Mouse (Mus musculus) midbrain, embryonic 13.5 days (tissue): Measurements from ENCODE around the gene Lrrc49. TPM values are rescaled to one million over a fixed set of nuclear protein-coding genes. Genes with fewer than 3 reads are reported as not detected.

Source experiments
- ATAC-seq: fragments of 200-750 bp; cut with Nextera tagmentation; 2 replicates; pipeline ENCODE4 v1.8.0; 2017; ENCODE audit warnings: mild to moderate bottlenecking, moderate TSS enrichment, moderate library complexity
- H3K27ac ChIP-seq: fragments of 300-500 bp; sonication (generic); 2 replicates; pipeline ENCODE4 v1.5.1; 2015; ENCODE audit warnings: inconsistent platforms, mild to moderate bottlenecking, moderate library complexity
- H3K27me3 ChIP-seq: fragments of 300-500 bp; sonication (generic); 2 replicates; pipeline ENCODE4 v1.6.1; 2015; ENCODE audit warnings: mild to moderate bottlenecking, inconsistent platforms
- H3K36me3 ChIP-seq: fragments of 300-500 bp; sonication (generic); 2 replicates; pipeline ENCODE4 v1.6.1; 2015; ENCODE audit warnings: mild to moderate bottlenecking, inconsistent platforms
- H3K4me1 ChIP-seq: fragments of 300-500 bp; sonication (generic); replicated peaks from 2 replicates; pipeline ENCODE4 v1.6.1; 2015; ENCODE audit warnings: inconsistent platforms
- H3K4me2 ChIP-seq: fragments of 300-500 bp; sonication (generic); replicated peaks from 2 replicates; pipeline ENCODE4 v1.6.1; 2015; ENCODE audit warnings: moderate library complexity, mild to moderate bottlenecking, inconsistent platforms
- H3K4me3 ChIP-seq: fragments of 300-500 bp; sonication (generic); replicated peaks from 2 replicates; pipeline ENCODE4 v1.5.1; 2015; ENCODE audit warnings: mild to moderate bottlenecking, inconsistent platforms
- H3K9ac ChIP-seq: fragments of 300-500 bp; sonication (generic); replicated peaks from 2 replicates; pipeline ENCODE4 v1.6.1; 2015; ENCODE audit warnings: mild to moderate bottlenecking, inconsistent platforms
- H3K9me3 ChIP-seq: fragments of 300-500 bp; sonication (generic); 2 replicates; pipeline ENCODE4 v1.6.1; 2016; ENCODE audit warnings: mild to moderate bottlenecking, inconsistent platforms
- WGBS: fragments of 180-500 bp; shearing (Covaris S2); methylation state at CpG from one replicate; pipeline ENCODE4 v1.1.7; 2015; 5-methylcytosine and 5-hydroxymethylcytosine counted together
- polyA plus RNA-seq: library from polyadenylated mRNA; unstranded; fragments of >200 nt; fragmentation: Nextera tagmentation; extraction: Ambion mirVana; gene quantifications from 2 replicates; pipeline ENCODE4 v1.2.1, GENCODE M21; 2015

The Lrrc49 gene
- polyA plus RNA-seq, 1 experiment from 2014 or later: 79.2 TPM

GRCm38 (mm10) chr9:60708606-60709005 lies 20.6 kb upstream of the Lrrc49 start:
- Histone ChIP-seq H3K36me3 (no peaks in the 10 kb centered on the region), H3K4me2 (no peak overlapping the region), H3K27ac (no peak overlapping the region), H3K27me3 (0 out of 2 replicates have a peak, but pooled peaks cover 3% of the 10 kb centered on the region), H3K4me3 (no peak overlapping the region), H3K9ac (no peak overlapping the region), H3K4me1 (peaks cover 11% of the 10 kb centered on the region), H3K9me3 (no peaks in the 10 kb centered on the region)
- no peak for ATAC-seq
- WGBS: 91% methylated on average over 5 of the region's 5 CpGs

- no peak for ATAC-seq
- Histone ChIP-seq H3K9me3 (no peaks in the 10 kb centered on the region), H3K36me3 (no peaks in the 10 kb centered on the region), H3K4me3 (no peak overlapping the region), H3K9ac (no peak overlapping the region), H3K27ac (no peak overlapping the region), H3K4me2 (no peak overlapping the region), H3K27me3 (0 out of 2 replicates have a peak, but pooled peaks cover 3% of the 10 kb centered on the region), H3K4me1 (peaks cover 5% of the 10 kb centered on the region)
- 97% methylated on average over 2 of the region's 2 CpGs for WGBS
Measured at GRCm38 (mm10) chr9:60707594-60707993, 19.6 kb upstream of the Lrrc49 start.

- Histone ChIP-seq H3K9me3 (no peaks in the 10 kb centered on the region), H3K9ac (no peak overlapping the region), H3K27ac (no peak overlapping the region), H3K36me3 (no peaks in the 10 kb centered on the region), H3K4me1 (0 out of 2 replicates have a peak, but pooled peaks cover 3% of the 10 kb centered on the region), H3K4me2 (no peak overlapping the region), H3K27me3 (no peaks in the 10 kb centered on the region), H3K4me3 (no peak overlapping the region)
- 71% methylated on average over 18 of the region's 18 CpGs for WGBS
- no peak for ATAC-seq
Measured at GRCm38 (mm10) chr9:60699581-60700231, 11.7 kb upstream of the Lrrc49 start.

- 81% methylated on average over 6 of the region's 6 CpGs for WGBS
- Histone ChIP-seq H3K36me3 (no peaks in the 10 kb centered on the region), H3K4me1 (0 out of 2 replicates have a peak, but pooled peaks cover 3% of the 10 kb centered on the region), H3K4me2 (no peak overlapping the region), H3K9ac (no peak overlapping the region), H3K27me3 (0 out of 2 replicates have a peak, but pooled peaks cover 3% of the 10 kb centered on the region), H3K4me3 (no peak overlapping the region), H3K9me3 (no peaks in the 10 kb centered on the region), H3K27ac (no peak overlapping the region)
- ATAC-seq: no peak
Measured at GRCm38 (mm10) chr9:60696271-60696985, 8.5 kb upstream of the Lrrc49 start.

- WGBS: 57% methylated on average over 2 of the region's 2 CpGs
- Histone ChIP-seq H3K4me2 (no peak overlapping the region), H3K27me3 (0 out of 2 replicates have a peak, but pooled peaks cover 3% of the 10 kb centered on the region), H3K36me3 (no peaks in the 10 kb centered on the region), H3K9ac (no peak overlapping the region), H3K9me3 (no peaks in the 10 kb centered on the region), H3K4me3 (no peak overlapping the region), H3K27ac (no peak overlapping the region), H3K4me1 (no peaks in the 10 kb centered on the region)
- no peak for ATAC-seq
Measured at GRCm38 (mm10) chr9:60693986-60694385, 6.0 kb upstream of the Lrrc49 start.

- ATAC-seq: no peak
- H3K9ac ChIP-seq: no peak overlapping the region
- no peak overlapping the region for H3K27ac ChIP-seq
- 76% methylated on average over 4 of the region's 4 CpGs for WGBS
- peaks cover 7% of the 10 kb centered on the region for H3K4me1 ChIP-seq
- no peak overlapping the region for H3K4me2 ChIP-seq
- no peaks in the 10 kb centered on the region for H3K9me3 ChIP-seq
- 0 out of 2 replicates have a peak, but pooled peaks cover 3% of the 10 kb centered on the region for H3K27me3 ChIP-seq
- H3K36me3 ChIP-seq: no peaks in the 10 kb centered on the region
- no peak overlapping the region for H3K4me3 ChIP-seq
Measured at GRCm38 (mm10) chr9:60692624-60693023, 4.7 kb upstream of the Lrrc49 start.

GRCm38 (mm10) chr9:60687415-60687814 lies 543 bp downstream of the Lrrc49 start:
- peak; percentile 84 for ATAC-seq
- under 1% methylated on average over 7 of the region's 7 CpGs for WGBS
- peak overlapping the region; percentile 66 for H3K4me3 ChIP-seq

GRCm38 (mm10) chr9:60682753-60683152 lies 5.2 kb downstream of the Lrrc49 start:
- Histone ChIP-seq H3K27ac (no peak overlapping the region), H3K9me3 (no peaks in the 10 kb centered on the region), H3K36me3 (peaks cover 66% of the 10 kb centered on the region), H3K27me3 (no peaks in the 10 kb centered on the region), H3K4me1 (peaks cover 29% of the 10 kb centered on the region), H3K4me2 (no peak overlapping the region), H3K4me3 (no peak overlapping the region), H3K9ac (no peak overlapping the region)
- ATAC-seq: no peak
- 94% methylated on average over 4 of the region's 4 CpGs for WGBS

More at GRCm38 (mm10) chr9:60687415-60687814, 543 bp downstream of the Lrrc49 start:
- H3K4me2 ChIP-seq: peak overlapping the region; percentile 58
- H3K4me1 ChIP-seq: peaks cover 32% of the 10 kb centered on the region
- H3K9ac ChIP-seq: peak overlapping the region; percentile 71
- no peaks in the 10 kb centered on the region for H3K9me3 ChIP-seq
- peaks cover 22% of the 10 kb centered on the region for H3K36me3 ChIP-seq
- H3K27me3 ChIP-seq: no peaks in the 10 kb centered on the region
- peak overlapping the region; percentile 99 for H3K27ac ChIP-seq

GRCm38 (mm10) chr9:60681005-60681404 lies 7.0 kb downstream of the Lrrc49 start:
- Histone ChIP-seq H3K9ac (no peak overlapping the region), H3K4me1 (peaks cover 23% of the 10 kb centered on the region), H3K9me3 (no peaks in the 10 kb centered on the region), H3K36me3 (peaks cover 83% of the 10 kb centered on the region), H3K27me3 (no peaks in the 10 kb centered on the region), H3K4me2 (no peak overlapping the region), H3K27ac (no peak overlapping the region), H3K4me3 (no peak overlapping the region)
- 88% methylated on average over 3 of the region's 3 CpGs for WGBS
- no peak for ATAC-seq

- Histone ChIP-seq H3K27me3 (no peaks in the 10 kb centered on the region), H3K4me3 (no peak overlapping the region), H3K4me1 (peaks cover 8% of the 10 kb centered on the region), H3K4me2 (no peak overlapping the region), H3K9me3 (no peaks in the 10 kb centered on the region), H3K9ac (no peak overlapping the region), H3K36me3 (peaks cover 92% of the 10 kb centered on the region), H3K27ac (no peak overlapping the region)
- 93% methylated on average over 5 of the region's 5 CpGs for WGBS
- ATAC-seq: no peak
Measured at GRCm38 (mm10) chr9:60678913-60679312, 9.0 kb downstream of the Lrrc49 start.

- 97% methylated on average over 4 of the region's 4 CpGs for WGBS
- no peak overlapping the region for H3K9ac ChIP-seq
- ATAC-seq: no peak
Measured at GRCm38 (mm10) chr9:60676429-60676828, 11.5 kb downstream of the Lrrc49 start.

GRCm38 (mm10) chr9:60674780-60675179 lies 13.2 kb downstream of the Lrrc49 start:
- Histone ChIP-seq H3K9ac (no peak overlapping the region), H3K27ac (no peak overlapping the region), H3K4me2 (no peak overlapping the region), H3K9me3 (no peaks in the 10 kb centered on the region), H3K4me1 (no peaks in the 10 kb centered on the region), H3K4me3 (no peak overlapping the region), H3K36me3 (peaks cover 96% of the 10 kb centered on the region), H3K27me3 (no peaks in the 10 kb centered on the region)
- ATAC-seq: no peak

More at GRCm38 (mm10) chr9:60676429-60676828, 11.5 kb downstream of the Lrrc49 start:
- Histone ChIP-seq H3K27ac (no peak overlapping the region), H3K36me3 (peaks cover 93% of the 10 kb centered on the region), H3K4me1 (no peaks in the 10 kb centered on the region), H3K9me3 (no peaks in the 10 kb centered on the region), H3K4me2 (no peak overlapping the region), H3K4me3 (no peak overlapping the region), H3K27me3 (no peaks in the 10 kb centered on the region)
